Mouse (Mus musculus): ENCODE results near the gene Col6a2.

- TF ChIP-seq CTCF (IDR thresholded peaks at IDR 0.05; ENCODE audit: low read depth), result no peak
- TF ChIP-seq EP300 (IDR thresholded peaks at IDR 0.05; ENCODE audit: low read depth), result no peak
These were observed 16.5 kb upstream of the Col6a2 start for GRCm38 (mm10) chr10:76639952-76640351.
